Mouse (Mus musculus) embryonic facial prominence, embryonic 10.5 days (tissue): ENCODE measurements around the gene Cpxm2. TPM values are rescaled to one million over a fixed set of nuclear protein-coding genes. Genes with fewer than 3 reads are reported as not detected.

Source experiments
- DNase-seq: peaks from one replicate; pipeline ENCODE4 v3.0.0-alpha.2; 2017; ENCODE audit warnings: low spot score
- H3K27ac ChIP-seq: fragments of 300-500 bp; sonication (generic); replicated peaks from 2 replicates; pipeline ENCODE4 v1.5.1; 2016; ENCODE audit warnings: mild to moderate bottlenecking
- H3K27me3 ChIP-seq: fragments of 300-500 bp; sonication (generic); replicated peaks from 2 replicates; pipeline ENCODE4 v1.6.1; 2016; ENCODE audit warnings: low read depth, mild to moderate bottlenecking; ENCODE audit not compliant: poor library complexity, severe bottlenecking
- H3K36me3 ChIP-seq: fragments of 300-500 bp; sonication (generic); replicated peaks from 2 replicates; pipeline ENCODE4 v1.6.1; 2016; ENCODE audit warnings: mild to moderate bottlenecking, moderate library complexity
- H3K4me1 ChIP-seq: fragments of 300-500 bp; sonication (generic); 2 replicates; pipeline ENCODE4 v1.6.1; 2016
- H3K4me3 ChIP-seq: fragments of 300-500 bp; sonication (generic); 2 replicates; pipeline ENCODE4 v1.5.1; 2016; ENCODE audit warnings: mild to moderate bottlenecking, moderate library complexity
- H3K9me3 ChIP-seq: fragments of 300-500 bp; sonication (generic); 2 replicates; pipeline ENCODE4 v1.6.1; 2016; ENCODE audit warnings: mild to moderate bottlenecking
- WGBS: fragments of 180-500 bp; shearing (Covaris S2); methylation state at CpG from one replicate; pipeline ENCODE4 v1.1.7; 2016; 5-methylcytosine and 5-hydroxymethylcytosine counted together
- polyA plus RNA-seq: library from polyadenylated mRNA; unstranded; fragments of >200 nt; fragmentation: Nextera tagmentation; extraction: Ambion mirVana; gene quantifications from 2 replicates; pipeline ENCODE4 v1.2.1, GENCODE M21; 2016

Gene Cpxm2
- 0.91 and 2.5 TPM in 2 replicates for polyA plus RNA-seq

- Histone ChIP-seq H3K27ac (peak within 1 kb of the TSS; percentile 40), H3K4me3 (peak within 1 kb of the TSS; percentile 56), H3K36me3 (no peaks in the 10 kb centered on the region), H3K9me3 (no peaks in the 10 kb centered on the region), H3K4me1 (peaks cover 15% of the 10 kb centered on the region), H3K27me3 (peaks cover 58% of the 10 kb centered on the region)
- WGBS = 2% methylated on average over 43 of the region's 43 CpGs
- DNase-seq = peak; percentile 47
Observed at GRCm38 (mm10) chr7:132154368-132154961, at the start of gene Cpxm2. TSS of gene Cpxm2 (minus strand) at chr7:132154739.

GRCm38 (mm10) chr7:132204073-132204612, 49.6 kb upstream of the Cpxm2 start:
- WGBS = 21% methylated on average over 1 of the region's 1 CpGs
- H3K27ac ChIP-seq = no peak overlapping the region; the same call in 1 of the 2 replicates
- peak; percentile 45 for DNase-seq

DNA sequence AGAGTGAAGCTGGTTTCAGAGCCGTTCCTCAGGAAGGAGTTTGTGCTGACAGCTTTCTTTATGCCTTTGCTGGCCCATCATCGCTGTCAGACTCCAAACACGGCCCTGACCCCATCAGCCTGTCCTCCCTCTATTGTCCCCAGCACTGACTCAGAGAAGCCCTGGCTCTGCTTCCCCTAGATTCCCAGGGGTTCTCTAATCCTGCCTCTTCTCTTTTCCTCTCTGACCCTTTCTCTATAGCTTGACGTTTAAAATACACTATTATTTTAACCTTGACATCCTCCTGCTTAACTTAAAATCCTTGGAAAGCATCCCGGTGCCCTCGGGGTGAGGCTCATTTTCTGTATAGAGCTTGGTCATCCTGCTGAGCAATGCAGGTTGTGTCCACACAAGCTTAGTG, 45.1 kb upstream of the Cpxm2 start:
- H3K27ac ChIP-seq = no peak overlapping the region

More at GRCm38 (mm10) chr7:132204073-132204612, 49.6 kb upstream of the Cpxm2 start:
- no peak overlapping the region for H3K4me3 ChIP-seq
- H3K4me1 ChIP-seq = peaks cover 29% of the 10 kb centered on the region
- H3K36me3 ChIP-seq = no peaks in the 10 kb centered on the region
- no peaks in the 10 kb centered on the region for H3K9me3 ChIP-seq
- 0 out of 2 replicates have a peak, but pooled peaks cover 4% of the 10 kb centered on the region for H3K27me3 ChIP-seq

GRCm38 (mm10) chr7:132198806-132199205, 44.3 kb upstream of the Cpxm2 start:
- no peak overlapping the region for H3K27ac ChIP-seq
- 0 out of 2 replicates have a peak, but pooled peaks cover 4% of the 10 kb centered on the region for H3K27me3 ChIP-seq
- H3K4me1 ChIP-seq = peaks cover 33% of the 10 kb centered on the region
- no peak overlapping the region for H3K4me3 ChIP-seq
- no peaks in the 10 kb centered on the region for H3K36me3 ChIP-seq
- DNase-seq = no peak
- H3K9me3 ChIP-seq = no peaks in the 10 kb centered on the region
- WGBS = 95% methylated on average over 1 of the region's 1 CpGs

More for the DNA sequence above, 45.1 kb upstream of the Cpxm2 start:
- 40% methylated on average over 6 of the region's 6 CpGs for WGBS
- Histone ChIP-seq H3K9me3 (no peaks in the 10 kb centered on the region), H3K4me3 (no peak overlapping the region), H3K36me3 (no peaks in the 10 kb centered on the region), H3K27me3 (0 out of 2 replicates have a peak, but pooled peaks cover 4% of the 10 kb centered on the region), H3K4me1 (peaks cover 42% of the 10 kb centered on the region)
- no peak for DNase-seq

DNA sequence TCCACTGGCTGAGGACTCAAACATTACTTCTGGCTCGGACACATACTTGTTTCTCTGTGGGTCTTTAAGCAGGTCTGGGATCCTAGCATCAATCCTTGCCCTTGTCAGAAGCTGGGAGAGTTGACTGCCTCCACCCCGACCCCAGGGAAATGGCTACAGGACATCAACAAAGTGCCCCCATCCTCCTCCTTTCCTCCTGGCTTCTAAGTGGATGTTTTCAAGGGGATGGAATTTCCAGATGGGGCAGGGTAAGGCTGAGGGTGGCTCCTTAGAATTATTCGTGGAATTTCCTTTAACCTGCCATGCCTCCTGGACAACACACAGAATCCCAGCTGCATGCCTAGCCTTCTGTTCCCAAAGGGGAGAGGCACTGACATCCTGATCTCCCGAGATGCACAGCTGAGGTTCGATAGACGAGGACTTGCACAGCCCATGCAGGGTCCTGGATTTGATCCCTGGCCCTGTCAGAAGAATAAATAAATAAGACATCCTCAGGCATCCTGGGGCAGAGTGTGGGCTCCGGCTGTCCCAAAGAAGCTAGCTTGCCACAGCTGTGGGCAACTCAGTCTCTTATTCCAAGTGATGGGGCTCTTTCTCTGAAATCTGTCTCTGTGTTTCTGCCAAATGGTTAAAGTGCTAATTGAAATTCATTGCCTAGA, 43.4 kb upstream of the Cpxm2 start:
- no peak overlapping the region for H3K27ac ChIP-seq
- DNase-seq = no peak
- H3K4me1 ChIP-seq = peaks cover 24% of the 10 kb centered on the region
- H3K27me3 ChIP-seq = 0 out of 2 replicates have a peak, but pooled peaks cover 10% of the 10 kb centered on the region
- H3K36me3 ChIP-seq = no peaks in the 10 kb centered on the region
- no peak overlapping the region for H3K4me3 ChIP-seq
- WGBS = 38% methylated on average over 7 of the region's 7 CpGs
- no peaks in the 10 kb centered on the region for H3K9me3 ChIP-seq

GRCm38 (mm10) chr7:132196581-132196980, 42.0 kb upstream of the Cpxm2 start:
- Histone ChIP-seq H3K9me3 (no peaks in the 10 kb centered on the region), H3K4me3 (no peak overlapping the region), H3K36me3 (no peaks in the 10 kb centered on the region), H3K4me1 (peaks cover 24% of the 10 kb centered on the region), H3K27ac (no peak overlapping the region), H3K27me3 (0 out of 2 replicates have a peak, but pooled peaks cover 17% of the 10 kb centered on the region)
- 91% methylated on average over 1 of the region's 1 CpGs for WGBS
- no peak for DNase-seq

GRCm38 (mm10) chr7:132193606-132194005, 39.1 kb upstream of the Cpxm2 start:
- peaks cover 12% of the 10 kb centered on the region for H3K4me1 ChIP-seq
- no peaks in the 10 kb centered on the region for H3K36me3 ChIP-seq
- no peak for DNase-seq
- H3K9me3 ChIP-seq = no peaks in the 10 kb centered on the region
- H3K4me3 ChIP-seq = no peak overlapping the region
- 98% methylated on average over 2 of the region's 2 CpGs for WGBS
- peaks cover 27% of the 10 kb centered on the region for H3K27me3 ChIP-seq
- H3K27ac ChIP-seq = no peak overlapping the region

DNA sequence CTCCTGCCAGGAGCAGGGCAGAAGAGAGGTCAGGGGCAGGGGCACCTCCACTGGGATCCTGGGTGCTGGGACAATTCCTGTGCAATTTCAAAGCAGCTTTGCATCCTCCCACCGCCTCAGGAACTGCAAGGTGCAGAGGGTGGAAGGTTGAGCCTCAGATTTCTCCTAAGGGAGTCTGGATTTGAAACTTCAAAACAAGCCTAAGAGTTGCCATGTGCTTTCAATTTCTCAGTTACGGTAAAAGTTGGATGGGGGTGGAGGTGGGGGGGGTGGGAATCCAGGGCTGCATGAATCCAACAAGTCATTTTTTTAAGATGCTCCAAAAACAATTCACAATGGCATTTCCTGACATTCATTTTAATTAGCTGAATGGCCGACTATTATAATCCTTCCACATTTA, 32.9 kb upstream of the Cpxm2 start:
- 39% methylated on average over 3 of the region's 3 CpGs for WGBS
- 0 out of 2 replicates have a peak overlapping the region, but pooled peaks have one; percentile 23 for H3K4me3 ChIP-seq
- peaks cover 17% of the 10 kb centered on the region for H3K27me3 ChIP-seq
- H3K9me3 ChIP-seq = no peaks in the 10 kb centered on the region
- H3K27ac ChIP-seq = peak overlapping the region; percentile 24; the same call in 1 of the 2 replicates
- no peaks in the 10 kb centered on the region for H3K36me3 ChIP-seq
- peak; percentile 39 for DNase-seq
- peaks cover 24% of the 10 kb centered on the region for H3K4me1 ChIP-seq

GRCm38 (mm10) chr7:132183892-132184404, 29.4 kb upstream of the Cpxm2 start:
- no peak for DNase-seq
- Histone ChIP-seq H3K9me3 (0 out of 2 replicates have a peak, but pooled peaks cover 3% of the 10 kb centered on the region), H3K4me1 (peaks cover 24% of the 10 kb centered on the region), H3K36me3 (no peaks in the 10 kb centered on the region), H3K27ac (no peak overlapping the region), H3K27me3 (no peaks in the 10 kb centered on the region; the same call in 1 of the 2 replicates), H3K4me3 (no peak overlapping the region)
- 71% methylated on average over 5 of the region's 5 CpGs for WGBS

GRCm38 (mm10) chr7:132181586-132182198, 27.2 kb upstream of the Cpxm2 start:
- 92% methylated on average over 4 of the region's 4 CpGs for WGBS

DNA sequence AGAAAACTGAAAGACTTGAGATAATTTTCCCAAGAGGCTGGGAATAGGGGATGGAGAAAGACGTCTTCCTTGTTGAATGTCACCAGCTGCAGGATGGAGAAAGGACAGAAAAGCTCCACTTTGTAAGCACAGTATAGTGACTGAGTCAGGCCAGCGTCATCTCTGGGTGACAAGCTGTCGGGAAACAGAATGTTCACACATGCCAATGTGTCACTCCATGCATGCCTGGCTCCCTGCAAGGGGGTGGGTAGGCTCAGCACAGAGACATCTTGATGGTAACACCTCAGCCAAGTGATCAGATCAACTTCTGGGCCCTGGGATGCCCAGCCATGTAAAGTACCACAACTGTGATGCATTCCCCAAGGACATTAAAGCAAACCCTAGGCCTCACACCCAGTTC, 26.5 kb upstream of the Cpxm2 start:
- Histone ChIP-seq H3K36me3 (no peaks in the 10 kb centered on the region), H3K27me3 (no peaks in the 10 kb centered on the region; the same call in 1 of the 2 replicates), H3K9me3 (0 out of 2 replicates have a peak, but pooled peaks cover 3% of the 10 kb centered on the region), H3K4me1 (peaks cover 2% of the 10 kb centered on the region), H3K4me3 (no peak overlapping the region), H3K27ac (no peak overlapping the region)
- no peak for DNase-seq
- WGBS = 91% methylated on average over 3 of the region's 3 CpGs

More at GRCm38 (mm10) chr7:132181586-132182198, 27.2 kb upstream of the Cpxm2 start:
- Histone ChIP-seq H3K4me3 (no peak overlapping the region), H3K36me3 (no peaks in the 10 kb centered on the region), H3K27ac (no peak overlapping the region), H3K9me3 (0 out of 2 replicates have a peak, but pooled peaks cover 3% of the 10 kb centered on the region), H3K27me3 (no peaks in the 10 kb centered on the region; the same call in 1 of the 2 replicates), H3K4me1 (peaks cover 9% of the 10 kb centered on the region)
- DNase-seq = no peak

GRCm38 (mm10) chr7:132179049-132179448, 24.5 kb upstream of the Cpxm2 start:
- H3K27me3 ChIP-seq = no peaks in the 10 kb centered on the region
- no peaks in the 10 kb centered on the region for H3K4me1 ChIP-seq
- DNase-seq = no peak
- 62% methylated on average over 1 of the region's 1 CpGs for WGBS
- no peak overlapping the region for H3K27ac ChIP-seq
- H3K36me3 ChIP-seq = no peaks in the 10 kb centered on the region
- 0 out of 2 replicates have a peak, but pooled peaks cover 3% of the 10 kb centered on the region for H3K9me3 ChIP-seq
- H3K4me3 ChIP-seq = no peak overlapping the region
